1 mouse cellular context compared by ENCODE assay signal in the genomic region with DNA sequence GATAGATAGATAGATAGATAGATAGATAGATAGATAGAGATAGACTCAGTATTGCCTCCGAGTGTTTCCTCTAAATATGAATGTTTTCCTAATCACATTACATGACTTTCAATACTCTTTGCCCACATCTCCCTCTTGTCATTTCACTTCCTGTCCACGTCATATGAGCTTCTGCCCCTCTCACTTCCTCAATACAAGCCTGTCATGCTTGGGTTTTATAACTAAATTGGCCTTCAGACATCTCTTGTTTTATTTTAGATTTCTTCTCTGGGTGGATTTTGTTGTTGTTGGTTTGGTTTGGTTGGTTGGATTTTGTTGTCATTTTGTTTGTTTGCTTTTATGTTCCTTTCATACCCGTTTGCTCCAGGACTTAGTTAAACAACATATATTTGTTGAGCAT.
TF ChIP-seq lines count a peak whose summit lies in the region.

No protein-coding gene starts in this region.

TF ChIP-seq in CH12.LX, 34 proteins besides CTCF, POLR2A, EP300 and RAD21 (continued from another document):
- TF ChIP-seq RCOR1 (conservative IDR thresholded peaks at IDR 0.05; ENCODE audit: low read depth, low read length) (no peak; the same call in 1 of the 2 replicates), KAT2A (IDR thresholded peaks at IDR 0.05; ENCODE audit: insufficient replicate concordance, low read length) (no peak), MAFK (IDR thresholded peaks at IDR 0.05; ENCODE audit: insufficient replicate concordance, low read length) (no peak), SMC3 (IDR thresholded peaks at IDR 0.05; ENCODE audit: low read depth, low read length) (no peak), NELFE (IDR thresholded peaks at IDR 0.05; ENCODE audit: low read depth, low read length) (no peak), SIN3A (IDR thresholded peaks at IDR 0.05; ENCODE audit: low read length) (no peak), JUN (IDR thresholded peaks at IDR 0.05; ENCODE audit: insufficient read depth, low read depth, low read length) (peak; percentile 77), BHLHE40 (IDR thresholded peaks at IDR 0.05; ENCODE audit: low read depth, low read length) (peak; percentile 39; the same call in 1 of the 2 replicates), ZC3H11A (IDR thresholded peaks at IDR 0.05; ENCODE audit: low read depth, low read length) (no peak), MXI1 (IDR thresholded peaks at IDR 0.05; ENCODE audit: low read depth, low read length) (no peak), PAX5 (IDR thresholded peaks at IDR 0.05; ENCODE audit: low read length) (no peak), MAX (IDR thresholded peaks at IDR 0.05; ENCODE audit: low read length) (no peak; the same call in 1 of the 2 replicates), CHD1 (IDR thresholded peaks at IDR 0.05; ENCODE audit: low read depth, low read length) (no peak), ZNF384 (IDR thresholded peaks at IDR 0.05; ENCODE audit: low read depth, low read length) (no peak), IRF4 (IDR thresholded peaks at IDR 0.05; ENCODE audit: low read depth, low read length) (peak; percentile 93), E2F4 (IDR thresholded peaks at IDR 0.05; ENCODE audit: insufficient replicate concordance, low read depth, low read length) (no peak)
